Mouse (Mus musculus) stomach, postnatal 0 days (tissue): Measurements from ENCODE around the gene Cpm.

Experiments used
- CTCF ChIP-seq: IDR thresholded peaks from 2 replicates; pipeline ENCODE4 v1.5.1; 2016; ENCODE audit warnings: antibody characterized with exemption, low read depth, mild to moderate bottlenecking, moderate library complexity
- EP300 ChIP-seq: optimal IDR thresholded peaks from 2 replicates; pipeline ENCODE3; 2016; ENCODE audit warnings: antibody characterized with exemption

DNA sequence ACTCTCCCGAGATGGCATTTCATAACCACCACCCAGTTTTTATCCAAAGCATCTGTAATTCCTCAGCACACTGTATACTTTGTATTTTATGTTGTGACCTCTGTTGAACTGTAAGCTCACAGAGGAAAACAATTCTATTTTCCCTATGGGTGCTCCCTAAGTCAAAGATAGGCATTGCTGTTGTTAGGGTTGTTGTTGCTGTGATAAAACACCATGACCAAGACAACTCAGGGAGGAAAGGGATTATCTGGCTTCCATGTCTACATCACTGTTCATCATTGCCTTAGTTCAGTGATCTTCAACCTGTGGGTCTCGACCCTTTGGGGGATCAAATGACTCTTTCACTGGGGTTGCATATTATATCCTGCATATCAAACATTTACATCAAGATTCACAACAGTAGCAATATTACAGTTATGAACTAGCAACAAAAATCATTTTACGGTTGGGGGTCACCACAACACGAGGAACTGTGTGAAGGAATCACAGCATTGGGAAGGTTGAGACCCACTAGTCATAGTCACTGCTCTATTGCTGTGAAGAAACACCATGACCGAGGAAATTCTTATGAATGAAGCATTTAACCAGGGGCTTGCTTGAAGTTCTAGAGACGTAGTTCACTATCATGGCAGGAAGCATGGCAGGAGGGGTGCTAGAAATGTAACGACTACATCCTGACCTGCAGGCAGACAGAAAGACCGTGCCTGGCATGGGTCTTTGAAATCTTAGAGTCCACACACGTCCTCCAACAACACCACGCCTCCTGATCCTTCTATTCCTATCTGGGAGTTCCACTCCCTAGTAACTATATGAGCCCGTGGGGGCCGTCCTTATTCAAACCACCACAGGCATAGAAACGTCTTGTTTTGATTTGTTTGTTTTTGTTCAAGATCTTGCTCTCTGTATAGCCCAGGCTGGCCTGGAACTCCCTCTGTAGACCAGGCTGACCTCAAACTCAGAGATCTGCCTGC, 38.7 kb upstream of the Cpm start:
- TF ChIP-seq CTCF (no peak), EP300 (no peak)
